Mouse (Mus musculus) lung, postnatal 0 days (tissue): ENCODE results near the gene Ppp4r3a.

Experiments used
- CTCF ChIP-seq: IDR thresholded peaks from 2 replicates; pipeline ENCODE4 v1.5.1; 2016; ENCODE audit warnings: antibody characterized with exemption, mild to moderate bottlenecking
- EP300 ChIP-seq: IDR thresholded peaks from 2 replicates; pipeline ENCODE4 v1.6.1; 2016; ENCODE audit warnings: antibody characterized with exemption, mild to moderate bottlenecking, control low read depth

DNA sequence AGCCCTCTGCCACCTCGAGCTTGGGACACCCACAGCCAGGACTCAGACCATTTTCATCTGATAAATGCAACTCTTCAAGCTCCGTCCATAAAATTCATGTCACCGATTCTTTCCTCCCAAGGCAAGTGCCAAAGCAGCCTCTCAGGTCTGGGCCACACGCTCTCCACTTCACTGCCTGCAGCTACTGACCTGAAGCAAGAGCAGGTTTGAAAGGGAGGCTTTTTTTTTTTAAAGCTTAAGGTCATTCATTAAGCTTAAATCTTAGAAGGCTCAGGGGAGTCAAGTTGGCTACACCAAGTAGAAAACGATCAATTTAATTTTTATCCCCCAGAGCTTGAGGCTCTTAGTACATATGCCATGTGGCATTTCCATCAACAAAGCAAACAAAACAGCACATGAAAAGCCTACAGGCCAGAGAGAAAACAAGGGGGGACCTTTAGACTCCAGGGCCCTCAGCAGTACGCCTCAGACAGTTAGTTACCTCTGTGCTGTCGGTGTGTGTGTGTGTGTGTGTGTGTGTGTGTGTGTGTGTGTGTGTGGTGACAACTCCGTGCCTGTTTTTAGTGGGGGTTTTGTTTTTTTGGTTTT lies 70.3 kb downstream of the Ppp4r3a start:
- TF ChIP-seq EP300 (no peak), CTCF (no peak)
